Mouse (Mus musculus) c-Kit-positive CD71-negative TER-119-negative erythroid progenitor cells, embryonic 14.5 days (primary cell): Measurements from ENCODE around the gene Tas2r134.

Experiments
- DNase-seq: peaks from one replicate; pipeline ENCODE4 v3.0.0-alpha.2; 2013; ENCODE audit warnings: low read depth

Tas2r134 gene

GRCm38 (mm10) chr2:51627211-51627610, at the start of gene Tas2r134:
TSS of gene Tas2r134 (plus strand) at chr2:51627511.
- no peak for DNase-seq

- DNase-seq, result no peak
Observed at GRCm38 (mm10) chr2:51579767-51580166, 47.5 kb upstream of the Tas2r134 start.

GRCm38 (mm10) chr2:51584050-51585046, 43.0 kb upstream of the Tas2r134 start:
- DNase-seq, result no peak

GRCm38 (mm10) chr2:51588336-51588735, 39.0 kb upstream of the Tas2r134 start:
- no peak for DNase-seq

- DNase-seq, result no peak
Observed at GRCm38 (mm10) chr2:51588895-51589294, 38.4 kb upstream of the Tas2r134 start.

GRCm38 (mm10) chr2:51589627-51590026, 37.7 kb upstream of the Tas2r134 start:
- DNase-seq, result no peak

- no peak for DNase-seq
Observed at GRCm38 (mm10) chr2:51590308-51590707, 37.0 kb upstream of the Tas2r134 start.

- DNase-seq, result no peak
Observed at GRCm38 (mm10) chr2:51592157-51592556, 35.2 kb upstream of the Tas2r134 start.

- DNase-seq, result no peak
Observed at GRCm38 (mm10) chr2:51599473-51600201, 27.7 kb upstream of the Tas2r134 start.

GRCm38 (mm10) chr2:51600202-51600487, 27.2 kb upstream of the Tas2r134 start:
- no peak for DNase-seq

GRCm38 (mm10) chr2:51600873-51601272, 26.4 kb upstream of the Tas2r134 start:
- no peak for DNase-seq

GRCm38 (mm10) chr2:51610305-51610704, 17.0 kb upstream of the Tas2r134 start:
- no peak for DNase-seq

GRCm38 (mm10) chr2:51610897-51611296, 16.4 kb upstream of the Tas2r134 start:
- no peak for DNase-seq

- DNase-seq, result no peak
Observed at GRCm38 (mm10) chr2:51613716-51614115, 13.6 kb upstream of the Tas2r134 start.

GRCm38 (mm10) chr2:51621931-51622330, 5.4 kb upstream of the Tas2r134 start:
- DNase-seq, result no peak

GRCm38 (mm10) chr2:51626007-51626406, 1.3 kb upstream of the Tas2r134 start:
- DNase-seq, result no peak

GRCm38 (mm10) chr2:51631428-51631827, 4.1 kb downstream of the Tas2r134 start:
- no peak for DNase-seq

GRCm38 (mm10) chr2:51637681-51638080, 10.4 kb downstream of the Tas2r134 start:
- peak; percentile 3 for DNase-seq

GRCm38 (mm10) chr2:51641635-51642034, 14.3 kb downstream of the Tas2r134 start:
- no peak for DNase-seq

GRCm38 (mm10) chr2:51643244-51644139, 16.2 kb downstream of the Tas2r134 start:
- no peak for DNase-seq

GRCm38 (mm10) chr2:51647972-51648371, 20.7 kb downstream of the Tas2r134 start:
- DNase-seq, result no peak

- no peak for DNase-seq
Observed at GRCm38 (mm10) chr2:51649887-51650286, 22.6 kb downstream of the Tas2r134 start.
